Mouse (Mus musculus): Measurements from ENCODE around the gene Aarsd1.
"Not testable (repeated sequence)": the region's sequence is repeated elsewhere in the genome, so short reads cannot be mapped to it uniquely, and the experiment has no call there.

Gene Aarsd1

DNA sequence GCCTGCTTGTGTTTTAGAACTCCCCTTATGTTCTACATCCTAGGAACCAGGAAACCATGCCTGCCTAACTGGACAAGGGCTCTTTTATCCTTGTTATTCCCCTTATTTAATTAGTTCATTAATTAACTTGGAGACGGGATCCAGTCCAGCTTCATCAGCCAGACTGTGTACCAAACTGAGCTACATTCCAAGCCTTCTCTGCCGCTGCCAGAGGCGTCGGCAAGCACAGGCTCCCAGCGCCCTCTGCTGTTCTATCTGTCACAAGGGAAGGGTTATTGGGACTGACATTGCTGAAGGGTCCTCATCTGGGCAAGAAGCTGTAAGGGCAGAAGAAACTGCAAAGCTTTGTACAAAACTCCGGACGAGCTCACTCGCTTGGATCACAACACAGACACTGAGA lies 22.3 kb downstream of the Aarsd1 start:
- no peak for ATAC-seq (ENCODE audit: insufficient number of reproducible peaks, low FRiP score, low TSS enrichment)

DNA sequence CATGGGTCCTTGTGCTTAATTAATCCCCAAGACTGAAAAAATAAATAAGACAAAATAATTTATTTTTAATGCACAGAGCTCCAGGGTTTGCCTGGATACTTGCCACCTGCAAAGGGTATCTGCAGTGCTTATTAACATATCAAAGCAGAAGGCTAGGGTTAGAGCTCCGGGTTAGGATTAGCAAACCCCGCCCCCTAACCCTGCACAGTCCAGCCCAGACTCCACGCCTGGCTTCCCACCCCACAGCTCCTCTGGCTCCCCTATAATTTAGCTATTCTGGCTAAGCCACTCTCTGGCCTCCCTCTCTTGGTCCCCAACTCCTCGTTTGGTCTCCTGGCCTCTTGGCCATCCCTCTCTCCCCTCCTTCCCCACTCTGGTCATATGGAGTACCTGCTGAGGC lies 35.6 kb downstream of the Aarsd1 start:
- ATAC-seq (ENCODE audit: insufficient number of reproducible peaks, low FRiP score, low TSS enrichment): no peak

DNA sequence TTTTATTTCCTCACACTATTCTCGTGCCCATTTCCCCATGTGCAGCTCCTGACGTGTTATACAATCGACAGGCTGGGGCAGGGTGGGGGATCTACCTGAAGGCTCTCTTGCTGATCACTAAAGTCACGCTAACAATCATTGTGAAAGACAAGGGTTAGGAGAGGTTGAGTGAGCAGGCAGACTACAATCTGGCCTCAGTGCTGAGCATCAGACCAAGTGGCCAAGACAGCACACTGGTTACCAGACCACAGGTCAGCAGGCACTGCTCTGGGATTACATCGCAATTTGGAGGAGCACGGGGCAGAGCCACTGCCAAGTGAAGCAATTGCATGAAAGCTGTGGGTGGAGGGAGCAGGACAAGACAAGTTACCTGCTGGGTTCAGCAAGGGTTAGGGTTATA lies 38.5 kb downstream of the Aarsd1 start:
- no peak for ATAC-seq (ENCODE audit: insufficient number of reproducible peaks, low FRiP score, low TSS enrichment)

DNA sequence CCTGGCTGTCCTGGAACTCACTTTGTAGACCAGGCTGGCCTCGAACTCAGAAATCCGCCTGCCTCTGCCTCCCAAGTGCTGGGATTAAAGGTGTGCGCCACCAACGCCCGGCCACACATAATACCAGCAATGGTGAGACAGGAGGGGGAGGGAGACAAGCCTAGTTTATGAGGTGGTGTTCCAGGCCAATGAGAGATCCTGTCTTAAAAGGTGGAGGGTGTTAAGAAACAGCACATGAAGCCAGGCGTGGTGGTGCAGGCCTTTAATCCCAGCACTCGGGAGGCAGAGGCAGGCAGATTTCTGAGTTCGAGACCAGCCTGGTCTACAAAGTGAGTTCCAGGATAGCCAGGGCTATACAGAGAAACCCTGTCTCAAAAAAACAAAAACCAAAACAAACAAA lies 39.2 kb downstream of the Aarsd1 start:
- ATAC-seq (ENCODE audit: insufficient number of reproducible peaks, low FRiP score, low TSS enrichment): not testable (repeated sequence)

DNA sequence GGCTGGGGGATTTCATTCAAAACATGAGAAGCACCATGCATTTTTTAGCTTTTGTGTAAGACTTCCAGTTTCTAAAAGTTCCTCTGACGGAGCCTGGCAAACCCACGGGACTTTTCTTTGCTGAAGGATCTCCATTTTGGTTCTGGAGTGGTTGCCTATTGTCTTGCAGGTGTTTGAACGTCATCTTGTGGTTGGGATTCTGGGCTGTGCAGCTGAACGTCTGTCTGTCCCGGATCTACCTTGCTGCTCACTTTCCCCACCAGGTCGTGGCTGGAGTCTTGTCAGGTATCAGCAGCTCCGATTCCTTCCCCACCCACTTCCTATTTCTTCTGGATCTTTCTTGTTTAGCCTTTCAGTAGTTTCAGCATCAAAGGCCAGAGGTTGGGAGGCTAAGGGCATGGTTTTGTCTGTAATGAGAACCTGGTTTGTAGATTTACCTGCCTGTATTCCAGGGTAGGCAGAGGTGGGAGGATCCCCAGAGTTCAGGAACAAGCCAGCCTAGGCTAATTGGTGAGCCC lies 42.9 kb downstream of the Aarsd1 start:
- no peak for ATAC-seq (ENCODE audit: insufficient number of reproducible peaks, low FRiP score, low TSS enrichment)

DNA sequence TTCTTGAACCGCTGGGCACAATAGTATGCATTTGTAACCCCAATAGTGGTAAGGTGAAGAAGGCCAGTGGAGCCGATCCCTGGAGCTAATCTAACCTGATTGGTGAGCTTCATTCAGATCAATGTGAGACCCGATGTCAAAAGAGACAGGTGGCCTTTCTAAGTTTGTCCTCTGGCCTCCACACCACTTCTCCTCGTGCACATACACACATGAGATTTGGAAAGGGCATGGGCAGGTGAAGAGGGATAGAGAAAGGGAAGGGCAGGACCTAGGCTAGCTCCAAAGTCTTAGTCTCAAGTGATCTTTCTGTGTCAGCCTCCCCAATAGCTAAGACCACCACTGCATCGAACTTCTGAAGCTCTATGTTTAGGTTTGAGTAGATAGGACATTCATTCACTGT lies 47.3 kb downstream of the Aarsd1 start:
- ATAC-seq (ENCODE audit: insufficient number of reproducible peaks, low FRiP score, low TSS enrichment): no peak

DNA sequence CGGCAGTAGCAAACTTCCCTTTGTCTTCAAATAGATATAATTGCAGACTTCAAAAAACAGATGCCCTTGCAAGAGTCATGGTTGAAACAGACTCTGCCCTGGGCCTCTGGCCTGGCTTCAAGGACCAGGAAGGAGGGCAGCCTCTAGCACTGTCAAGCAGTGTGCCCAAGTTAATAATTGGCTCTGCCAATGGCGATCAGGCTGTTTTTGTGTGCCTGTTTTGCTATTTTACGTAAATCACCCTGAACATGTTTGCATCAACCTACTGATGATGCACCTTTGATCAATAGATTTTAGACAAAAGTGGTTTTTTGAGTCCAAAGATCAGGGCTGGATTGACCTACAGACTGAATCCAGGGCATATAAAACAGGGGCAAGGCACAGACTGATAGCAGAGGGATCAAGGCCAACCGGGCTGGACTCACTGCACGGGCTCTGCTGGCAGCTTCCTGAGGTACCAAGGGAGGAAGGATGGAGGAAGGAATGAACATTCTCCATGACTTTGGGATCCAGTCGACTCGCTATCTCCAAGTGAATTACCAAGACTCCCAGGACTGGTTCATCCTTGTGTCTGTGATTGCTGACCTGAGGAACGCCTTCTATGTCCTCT lies 50.0 kb downstream of the Aarsd1 start, which contains the start of gene G6pc:
Gene G6pc (plus strand): TSS at position 236 of the 610 bp plus-strand sequence.
- ATAC-seq (ENCODE audit: insufficient number of reproducible peaks, low FRiP score, low TSS enrichment): no peak

DNA sequence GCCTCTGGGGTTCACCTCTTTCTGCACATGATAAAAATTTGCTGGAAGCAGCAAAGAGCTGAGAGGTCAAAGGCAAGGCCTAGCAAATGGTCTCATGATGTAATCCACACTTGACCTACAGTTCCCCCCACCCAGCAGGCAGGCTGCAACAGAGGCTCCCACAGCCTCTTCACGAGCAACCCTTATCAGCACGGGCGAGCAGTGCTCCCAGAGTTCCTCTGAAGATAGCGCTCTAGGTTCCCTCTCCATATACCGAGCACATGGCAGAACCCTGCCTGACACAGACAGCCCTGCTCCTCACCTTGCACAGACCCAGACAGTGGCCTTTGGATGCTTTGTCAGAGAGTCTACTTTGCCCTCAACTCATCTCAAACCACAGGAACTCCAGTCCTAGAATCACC lies 52.9 kb downstream of the Aarsd1 start:
- ATAC-seq (ENCODE audit: insufficient number of reproducible peaks, low FRiP score, low TSS enrichment): no peak

DNA sequence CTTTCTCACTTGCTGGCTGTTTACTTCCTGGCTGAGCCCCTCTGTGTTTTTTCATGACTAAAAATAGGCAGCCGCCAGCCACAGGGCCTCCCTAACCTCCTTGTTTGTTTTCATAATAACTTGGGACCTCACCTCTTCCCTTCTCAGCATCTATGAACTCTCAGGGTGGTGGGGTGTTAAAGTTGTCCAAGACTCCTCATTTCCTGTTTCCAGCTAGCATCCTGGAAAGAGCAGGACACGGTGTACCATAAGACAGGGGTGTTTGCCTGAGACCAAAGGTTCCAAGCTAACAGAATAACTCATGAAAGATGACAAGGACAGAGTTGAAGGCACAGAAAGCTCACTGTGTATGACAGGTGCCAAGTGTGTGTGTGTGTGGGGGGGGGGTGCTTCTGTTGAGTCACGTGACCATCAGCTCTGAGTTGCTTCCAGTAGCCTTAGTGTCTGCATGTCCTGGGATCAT lies 56.7 kb downstream of the Aarsd1 start:
- ATAC-seq (ENCODE audit: insufficient number of reproducible peaks, low FRiP score, low TSS enrichment): no peak

DNA sequence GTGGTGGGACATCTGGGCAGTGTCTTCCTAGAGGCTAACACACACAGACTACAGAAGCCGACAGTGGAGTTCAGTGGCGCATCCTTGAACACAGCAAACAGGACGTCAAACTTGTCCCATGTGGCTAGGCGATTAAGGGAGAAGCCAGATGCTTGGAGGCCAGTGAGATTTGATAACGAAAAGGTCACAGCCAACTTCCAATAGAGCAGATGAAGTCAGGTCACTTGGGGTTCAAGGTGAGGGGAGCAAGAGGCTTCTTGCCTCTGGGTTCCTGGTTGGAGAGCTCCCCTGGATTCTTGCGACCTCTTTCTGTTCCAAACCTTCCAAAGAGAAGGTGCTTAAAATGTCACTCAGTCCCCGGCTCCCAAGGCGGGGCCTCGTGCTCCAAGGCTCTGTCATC lies 57.6 kb downstream of the Aarsd1 start:
- ATAC-seq (ENCODE audit: insufficient number of reproducible peaks, low FRiP score, low TSS enrichment): no peak

DNA sequence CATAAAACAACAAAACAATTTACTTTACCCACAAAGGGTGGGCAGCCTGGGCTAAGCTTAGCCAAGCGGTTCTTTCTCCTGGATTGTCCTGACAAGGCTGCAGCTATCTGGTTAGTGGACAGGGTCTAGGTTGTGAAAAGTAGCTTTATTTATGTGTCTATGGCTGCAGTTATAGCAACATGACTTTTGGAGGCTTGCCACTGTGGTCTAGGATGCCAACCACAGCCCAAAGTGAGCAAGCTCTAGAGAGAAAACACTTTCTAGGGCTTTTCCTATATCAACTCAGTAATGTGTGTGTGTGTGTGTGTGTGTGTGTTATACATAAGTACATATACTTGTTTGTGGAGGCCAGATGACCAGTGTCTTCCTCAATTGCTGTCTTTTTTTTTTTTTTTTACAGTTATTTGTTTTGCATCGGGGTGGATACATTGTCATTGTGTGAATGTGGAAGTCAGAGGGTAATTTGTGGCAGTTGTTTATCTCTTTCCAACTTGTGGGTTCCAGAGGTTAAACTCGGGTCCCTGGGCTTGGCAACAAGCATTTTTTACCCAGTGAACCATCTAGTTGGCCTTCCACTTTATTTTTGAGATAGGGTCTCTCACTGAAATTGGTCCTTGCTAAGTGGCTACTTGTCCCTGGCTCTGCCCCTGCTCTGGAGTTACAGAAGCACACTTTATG lies 59.8 kb downstream of the Aarsd1 start:
- no peak for ATAC-seq (ENCODE audit: insufficient number of reproducible peaks, low FRiP score, low TSS enrichment)

All from cerebellum, adult (tissue).